Mouse (Mus musculus) bone marrow macrophage, adult 2 months (primary cell): Measurements from ENCODE around the gene 9430097D07Rik. TPM values are rescaled to one million over a fixed set of nuclear protein-coding genes. Genes with fewer than 3 reads are reported as not detected.
A peak's percentile ranks its signal among the peaks of the same experiment; 100 is the strongest.

ENCODE experiments used
- H3K27ac ChIP-seq: 2 replicates; pipeline ENCODE4 v1.5.1; 2012; ENCODE audit warnings: low read depth, low read length; ENCODE audit not compliant: insufficient read depth
- H3K4me1 ChIP-seq: 2 replicates; pipeline ENCODE4 v1.6.1; 2012; ENCODE audit warnings: low read length; ENCODE audit not compliant: control insufficient read depth, insufficient read depth
- H3K4me3 ChIP-seq: 2 replicates; pipeline ENCODE4 v1.5.1; 2012; ENCODE audit warnings: mild to moderate bottlenecking, low read length, moderate library complexity; ENCODE audit not compliant: insufficient read depth
- CTCF ChIP-seq: IDR thresholded peaks from 2 replicates; pipeline ENCODE4 v1.5.1; 2012; ENCODE audit warnings: low read depth, mild to moderate bottlenecking, low read length, moderate library complexity
- POLR2A ChIP-seq: IDR thresholded peaks from 2 replicates; pipeline ENCODE4 v1.6.1; 2012; ENCODE audit warnings: mild to moderate bottlenecking, low read depth, low read length, borderline replicate concordance
- polyA plus RNA-seq: library from polyadenylated mRNA; stranded (reverse); fragments of >200 nt; gene quantifications from 2 replicates; pipeline ENCODE4 v1.2.4, GENCODE M21; 2012; ENCODE audit not compliant: missing spikeins, insufficient read depth, insufficient read length

Gene 9430097D07Rik
- polyA plus RNA-seq, 1 experiment, result not detected

DNA sequence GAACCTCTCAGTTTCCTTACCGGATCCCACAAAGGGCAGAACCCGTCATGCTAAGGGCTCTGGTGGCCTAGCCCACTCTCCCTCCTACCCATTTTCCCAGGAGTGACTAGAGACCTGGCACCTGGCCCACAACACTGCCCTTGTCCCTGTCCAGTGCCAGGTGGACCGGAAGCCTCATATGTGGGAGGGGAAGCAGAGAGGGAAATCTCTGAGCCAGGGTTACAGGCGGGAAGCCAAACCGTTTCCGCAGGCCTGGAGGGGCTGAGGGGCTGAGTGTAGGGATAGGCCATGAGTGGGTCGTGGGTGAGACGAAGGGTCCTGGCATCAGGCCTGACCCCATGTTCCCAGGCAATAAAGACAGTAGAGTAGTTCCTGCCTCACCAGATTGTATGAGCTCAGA, 23.0 kb upstream of the 9430097D07Rik start:
- TF ChIP-seq CTCF, result no peak
- no peak for TF ChIP-seq POLR2A
- no peak overlapping the region for H3K27ac ChIP-seq
- H3K4me3 ChIP-seq, result no peak overlapping the region

DNA sequence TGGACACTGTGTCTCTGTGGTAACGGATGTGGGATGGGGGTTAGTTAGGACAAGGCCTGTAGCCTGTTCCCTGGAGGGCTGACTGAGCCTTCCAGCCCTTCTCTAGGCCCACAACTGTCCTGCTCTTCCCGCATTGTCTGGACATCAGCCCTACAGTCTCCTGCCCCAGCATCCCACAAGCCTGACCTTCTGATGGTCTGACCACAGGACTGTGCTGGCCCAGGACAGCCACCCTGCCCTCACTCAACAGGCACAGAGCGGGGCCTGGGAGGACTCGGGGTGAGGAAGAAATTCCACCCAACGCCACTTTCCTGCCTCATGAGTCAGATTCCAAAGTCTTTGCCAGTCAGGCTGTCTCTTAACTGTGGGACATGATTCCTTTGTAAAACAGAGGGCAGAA, 22.2 kb upstream of the 9430097D07Rik start:
- H3K4me3 ChIP-seq, result no peak overlapping the region
- H3K4me1 ChIP-seq, result peaks cover 8% of the 10 kb centered on the region
- TF ChIP-seq CTCF (no peak), POLR2A (no peak)
- no peak overlapping the region for H3K27ac ChIP-seq

More for the DNA sequence above, 23.0 kb upstream of the 9430097D07Rik start:
- peaks cover 8% of the 10 kb centered on the region for H3K4me1 ChIP-seq

DNA sequence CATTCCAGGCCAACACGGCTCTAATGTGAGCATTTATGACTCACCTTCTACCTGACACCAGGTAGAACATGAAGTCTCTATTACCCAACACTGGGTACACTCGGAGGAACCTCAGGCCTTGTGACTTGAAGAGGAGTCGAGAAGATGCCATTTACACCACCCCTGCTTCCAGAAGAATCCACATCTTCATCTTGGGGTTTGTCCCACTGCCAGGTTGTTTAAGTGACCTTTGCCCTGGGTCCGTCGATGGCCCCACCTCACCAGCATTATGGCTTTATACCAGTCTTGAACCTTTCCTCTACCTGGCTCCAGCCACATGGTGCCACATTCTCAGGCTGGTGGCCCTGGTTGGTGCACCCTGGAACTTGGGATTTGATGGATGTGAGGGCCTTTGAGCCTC, 21.8 kb upstream of the 9430097D07Rik start:
- Histone ChIP-seq H3K4me3 (no peak overlapping the region), H3K27ac (no peak overlapping the region), H3K4me1 (peaks cover 6% of the 10 kb centered on the region)
- TF ChIP-seq CTCF (no peak), POLR2A (no peak)

DNA sequence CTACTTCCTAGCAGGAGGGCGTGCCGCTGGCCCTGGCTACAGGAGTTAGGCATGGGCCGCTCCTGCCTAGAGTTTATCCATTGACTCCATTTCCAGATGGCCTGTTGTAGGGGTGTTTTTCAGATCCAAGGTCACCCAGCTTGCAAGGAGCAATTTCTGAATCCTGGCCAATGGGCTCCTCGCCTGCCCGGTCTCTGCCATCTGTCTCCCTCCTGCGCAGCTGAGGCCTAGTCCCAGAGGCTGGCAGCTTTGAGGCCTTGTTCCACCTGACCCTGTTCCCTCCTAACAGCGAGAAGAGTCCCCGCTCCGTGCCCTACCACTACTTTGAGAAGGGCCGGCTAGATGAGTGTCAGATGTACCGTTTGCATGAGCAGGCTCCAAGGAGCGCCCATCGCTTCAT, 21.2 kb upstream of the 9430097D07Rik start:
- TF ChIP-seq POLR2A, result no peak
- TF ChIP-seq CTCF, result no peak
- Histone ChIP-seq H3K4me1 (peaks cover under 1% of the 10 kb centered on the region; the same call in 1 of the 2 replicates), H3K27ac (no peak overlapping the region), H3K4me3 (no peak overlapping the region)

DNA sequence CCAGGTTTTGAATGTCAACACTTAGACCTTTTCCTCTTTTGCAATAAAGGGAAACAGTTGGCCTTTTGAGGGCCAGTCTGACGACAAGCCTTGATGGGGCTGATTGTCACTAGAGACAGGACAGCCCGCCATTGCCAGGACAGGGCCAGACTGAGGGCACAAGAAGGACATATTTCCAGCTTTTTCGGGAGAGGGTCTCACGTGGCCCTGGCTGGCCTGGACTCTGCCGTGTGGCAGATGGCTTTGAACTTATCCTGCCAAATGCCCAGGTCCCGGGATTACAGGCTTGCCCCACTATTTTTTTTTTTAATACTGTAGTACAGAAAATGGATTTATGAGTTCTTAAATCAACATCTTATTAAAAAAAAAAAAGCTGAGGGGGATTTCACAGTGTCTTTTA, 15.8 kb upstream of the 9430097D07Rik start:
- no peak for TF ChIP-seq CTCF
- peaks cover 26% of the 10 kb centered on the region for H3K4me1 ChIP-seq

DNA sequence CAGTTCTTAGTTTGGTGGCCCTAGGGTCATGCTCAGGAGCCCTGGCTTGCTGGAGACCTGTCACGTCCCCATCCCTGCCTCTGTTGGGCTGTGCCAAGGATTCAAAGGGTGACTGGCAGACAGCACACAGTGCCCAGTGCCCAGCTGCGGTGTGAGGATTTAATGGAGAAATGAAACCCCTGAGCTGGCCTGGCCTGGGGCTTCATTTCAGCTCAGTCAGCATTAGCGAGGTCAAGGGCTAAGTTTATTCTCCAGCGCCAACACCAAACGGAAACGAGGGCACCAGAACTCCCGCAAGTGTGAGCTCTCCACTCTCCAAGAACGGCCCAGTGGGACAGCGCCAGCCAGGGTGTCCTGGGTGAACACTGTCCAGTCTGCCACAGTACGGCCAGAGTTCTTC, 14.7 kb upstream of the 9430097D07Rik start:
- Histone ChIP-seq H3K4me1 (peaks cover 33% of the 10 kb centered on the region), H3K4me3 (peak overlapping the region; percentile 19; the same call in 1 of the 2 replicates), H3K27ac (peak overlapping the region; percentile 77)
- no peak for TF ChIP-seq POLR2A
- TF ChIP-seq CTCF, result no peak

More for the DNA sequence above, 15.8 kb upstream of the 9430097D07Rik start:
- Histone ChIP-seq H3K27ac (peak overlapping the region; percentile 77; the same call in 1 of the 2 replicates), H3K4me3 (no peak overlapping the region)

DNA sequence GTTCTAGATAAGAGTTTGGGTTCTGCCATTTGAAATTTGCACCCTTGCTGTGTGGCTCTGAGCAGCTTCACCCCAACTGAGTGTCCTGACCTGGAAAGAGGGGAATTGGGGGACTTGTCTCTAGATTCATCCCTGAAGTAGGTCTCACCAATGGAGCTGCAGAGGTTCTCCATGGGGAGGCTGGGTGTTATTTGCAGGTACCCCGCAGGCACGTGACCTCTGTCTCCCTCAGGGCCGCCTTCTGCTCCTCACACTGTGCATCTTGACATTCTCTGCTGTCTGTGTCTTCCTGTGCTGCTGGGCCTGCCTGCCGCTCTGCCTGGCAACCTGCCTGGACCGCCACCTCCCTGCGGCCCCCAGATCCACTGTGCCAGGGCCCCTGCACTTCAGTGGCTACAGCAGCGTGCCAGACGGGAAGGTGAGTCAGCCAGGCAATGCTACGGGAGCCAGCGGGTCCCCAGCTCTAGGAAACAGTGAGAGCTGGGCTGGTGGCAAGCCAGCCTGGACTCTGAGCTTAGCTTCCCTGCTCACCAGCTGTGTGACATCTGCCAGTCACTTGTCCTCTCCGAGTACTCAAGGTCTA, 13.8 kb upstream of the 9430097D07Rik start:
- Histone ChIP-seq H3K27ac (peak overlapping the region; percentile 69), H3K4me3 (peak overlapping the region; percentile 3; the same call in 1 of the 2 replicates), H3K4me1 (peaks cover 37% of the 10 kb centered on the region)
- TF ChIP-seq POLR2A (no peak), CTCF (no peak)

DNA sequence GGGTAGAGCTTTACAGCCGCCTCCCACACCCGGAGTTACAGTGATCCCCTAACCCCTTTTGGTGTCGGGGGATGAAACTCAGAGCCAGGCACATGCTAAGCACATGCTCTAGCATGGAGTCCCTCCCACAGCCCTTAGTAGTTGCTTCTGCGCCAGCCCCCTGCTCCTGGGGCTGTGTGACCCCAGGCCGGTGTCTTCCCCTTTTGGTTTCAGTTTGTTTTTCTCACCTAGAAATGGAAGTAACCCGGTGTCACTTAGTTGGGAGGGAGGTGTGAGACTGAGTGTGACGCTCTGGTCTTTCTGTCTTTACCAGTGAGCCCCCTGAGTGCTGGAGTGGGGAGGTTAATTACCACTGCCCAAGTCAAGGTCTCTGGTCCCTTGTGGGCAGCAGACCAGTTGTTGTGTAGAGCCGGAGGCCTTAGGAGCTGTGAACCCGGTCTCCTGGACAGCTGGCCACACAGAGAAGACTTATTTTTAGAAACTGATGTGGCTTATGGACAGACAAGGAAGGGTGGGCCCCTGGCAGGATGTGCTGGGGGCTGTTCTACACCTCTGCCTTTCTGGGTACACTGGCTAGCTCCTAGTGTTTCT, 12.3 kb upstream of the 9430097D07Rik start:
- H3K27ac ChIP-seq, result peak overlapping the region; percentile 63
- H3K4me1 ChIP-seq, result peaks cover 37% of the 10 kb centered on the region
- no peak for TF ChIP-seq POLR2A
- no peak for TF ChIP-seq CTCF

GRCm38 (mm10) chr2:32586871-32587351, 11.4 kb upstream of the 9430097D07Rik start, which contains the start of gene St6galnac4:
Gene St6galnac4, plus strand, starts transcription at chr2:32587095.
- Histone ChIP-seq H3K27ac (peak within 1 kb of the TSS; percentile 64), H3K4me3 (peak within 1 kb of the TSS; percentile 83), H3K4me1 (peaks cover 37% of the 10 kb centered on the region)
- TF ChIP-seq CTCF (no peak), POLR2A (no peak)

More for the DNA sequence above, 12.3 kb upstream of the 9430097D07Rik start:
- peak overlapping the region; percentile 83 for H3K4me3 ChIP-seq

DNA sequence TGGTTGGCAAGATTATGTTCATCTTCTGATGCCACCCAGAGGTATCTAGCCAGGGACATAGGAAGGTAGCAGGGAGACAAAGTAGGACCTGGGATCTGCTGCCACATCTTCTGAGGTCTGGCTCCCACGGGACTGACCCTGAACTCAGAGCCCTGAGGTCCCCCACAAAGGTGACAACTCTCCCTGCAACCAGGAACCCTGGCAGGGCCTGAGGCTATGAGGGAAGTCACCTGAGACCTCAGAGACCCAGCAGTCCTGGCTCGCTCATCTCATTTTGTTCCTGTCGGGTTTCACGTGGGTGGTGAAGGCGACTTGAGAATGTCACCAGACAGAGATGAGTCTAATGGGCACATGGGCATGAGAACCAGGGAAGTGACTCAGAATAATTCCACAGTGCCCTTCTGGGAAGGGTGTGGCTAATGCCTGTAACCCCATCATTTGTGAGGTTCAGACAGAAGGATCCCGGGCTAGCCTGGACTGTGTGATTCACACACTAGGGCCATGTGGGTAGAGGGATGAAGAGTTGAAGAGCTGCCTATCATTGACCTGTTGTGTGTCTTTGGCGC, 9.7 kb upstream of the 9430097D07Rik start:
- TF ChIP-seq POLR2A (no peak), CTCF (no peak)
- Histone ChIP-seq H3K4me3 (no peak overlapping the region), H3K4me1 (peaks cover 27% of the 10 kb centered on the region), H3K27ac (no peak overlapping the region)
